In genomic region chr14:40949730-40950614, GRCm38 (mm10) we compare ENCODE assay signal across 7 mouse cellular contexts. TPM values are rescaled to one million over a fixed set of nuclear protein-coding genes. Genes with fewer than 3 reads are reported as not detected.
DNase-seq lines count a peak whose midpoint lies in the region; ATAC-seq and TF ChIP-seq lines count a peak whose summit lies in the region.

No protein-coding gene starts in this region.

- H3K9me3 ChIP-seq in liver, embryonic 12.5 days (replicated peaks): no peaks in the 10 kb centered on the region
- H3K9me3 ChIP-seq in CH12.LX (replicated peaks; ENCODE audit: low read length): no peaks in the 10 kb centered on the region
- H3K9me3 ChIP-seq in embryonic facial prominence, embryonic 10.5 days: no peaks in the 10 kb centered on the region

- H3K4me1 ChIP-seq in liver, embryonic 12.5 days: peaks cover 94% of the 10 kb centered on the region
- peaks cover 37 to 89% of the 10 kb centered on the region in 2 experiments for H3K4me1 ChIP-seq in CH12.LX (ENCODE audit: control insufficient read depth in 1 of 2, insufficient read depth in 2 of 2)
- peaks cover 71% of the 10 kb centered on the region for H3K4me1 ChIP-seq in embryonic facial prominence, embryonic 10.5 days

- DNase-seq in liver: no peak
- DNase-seq in CH12.LX (ENCODE audit: extremely low read depth): peak; percentile 93
- DNase-seq in embryonic facial prominence, embryonic 10.5 days (ENCODE audit: low spot score): no peak
- DNase-seq in adrenal gland, postnatal 10 days: no peak
- no peak for DNase-seq in cerebellum, adult 11-12 months

- peak; percentile 91 for TF ChIP-seq EP300 in CH12.LX (IDR thresholded peaks at IDR 0.05; ENCODE audit: low read length)

- no peak overlapping the region for H3ac ChIP-seq in myocyte (ENCODE audit: control insufficient read depth, insufficient read length)

- TF ChIP-seq POLR2A in CH12.LX (IDR thresholded peaks at IDR 0.05; ENCODE audit: low read depth, low read length): no peak
- TF ChIP-seq POLR2A in myocyte (IDR thresholded peaks at IDR 0.05; ENCODE audit: insufficient read length, low read depth): no peak

- peak in 1 of 2 experiments; percentile 8; a peak in 2 of 4 replicates for TF ChIP-seq CTCF in CH12.LX (conservative IDR thresholded peaks at IDR 0.05 in 1 of 2, IDR thresholded peaks at IDR 0.05 in 1 of 2; ENCODE audit: low read depth in 2 of 2, low read length in 2 of 2)

- no peak overlapping the region for H3K9ac ChIP-seq in liver, embryonic 12.5 days
- peak overlapping the region; percentile 88; the same call in 1 of the 2 replicates for H3K9ac ChIP-seq in CH12.LX (ENCODE audit: insufficient read depth, low read depth)

- TF ChIP-seq RAD21 in CH12.LX (IDR thresholded peaks at IDR 0.05; ENCODE audit: low read depth, low read length): no peak; the same call in 1 of the 2 replicates

- no peaks in the 10 kb centered on the region for H3K27me3 ChIP-seq in liver, embryonic 12.5 days (replicated peaks)
- H3K27me3 ChIP-seq in CH12.LX (replicated peaks) (no peaks in the 10 kb centered on the region), myocyte (ENCODE audit: control insufficient read depth, insufficient read depth, insufficient read length) (no peaks in the 10 kb centered on the region)
- no peaks in the 10 kb centered on the region for H3K27me3 ChIP-seq in embryonic facial prominence, embryonic 10.5 days (replicated peaks; ENCODE audit: low read depth, poor library complexity, severe bottlenecking)

- WGBS in liver, embryonic 12.5 days (ENCODE audit: insufficient replicate concordance): 73% methylated on average over 7 of the region's 7 CpGs
- 81% methylated on average over 7 of the region's 7 CpGs for WGBS in embryonic facial prominence, embryonic 10.5 days

- H3K36me3 ChIP-seq in liver, embryonic 12.5 days: peaks cover 26% of the 10 kb centered on the region
- H3K36me3 ChIP-seq in CH12.LX (replicated peaks in 1 of 2; ENCODE audit: control insufficient read depth in 1 of 2, insufficient read depth in 1 of 2, low read length in 1 of 2) (peaks cover 0 to 16% of the 10 kb centered on the region in 2 experiments), myocyte (ENCODE audit: control insufficient read depth, insufficient read depth) (peaks cover 8% of the 10 kb centered on the region)
- H3K36me3 ChIP-seq in embryonic facial prominence, embryonic 10.5 days (replicated peaks): peaks cover 41% of the 10 kb centered on the region

- dilution Hi-C loops in CH12.LX (cut with MboI; ENCODE audit: extremely low pct_ligation_motif_present, extremely low pct_unique_long_range_greater_than_20kb, low sequenced_read_pairs): no loop called here

- in situ Hi-C loops in CH12.LX (cut with MboI; ENCODE audit: low pct_ligation_motif_present, low pct_unique_long_range_greater_than_20kb, low sequenced_read_pairs): no loop called here

- ATAC-seq in liver, embryonic 12.5 days: no peak

- peaks cover 39% of the 10 kb centered on the region for H3K79me2 ChIP-seq in CH12.LX (replicated peaks; ENCODE audit: control insufficient read depth, extremely low read depth, insufficient read depth, poor library complexity, severe bottlenecking)
- H3K79me2 ChIP-seq in myocyte (ENCODE audit: control insufficient read depth, insufficient read depth): peaks cover 91% of the 10 kb centered on the region

- H3K27ac ChIP-seq in liver, embryonic 12.5 days: peak overlapping the region; percentile 97
- peak overlapping the region; percentile 91 for H3K27ac ChIP-seq in CH12.LX (ENCODE audit: insufficient read depth, low read depth)
- H3K27ac ChIP-seq in embryonic facial prominence, embryonic 10.5 days (replicated peaks): peak overlapping the region; percentile 44; the same call in 1 of the 2 replicates

- no peak overlapping the region for H3K4me3 ChIP-seq in liver, embryonic 12.5 days
- H3K4me3 ChIP-seq in CH12.LX (replicated peaks in 1 of 3; ENCODE audit: low read depth in 2 of 3, low read length in 2 of 3, poor library complexity in 1 of 3) (peak overlapping the region; percentile 6 to 40 (median 40)), myocyte (no peak overlapping the region)
- H3K4me3 ChIP-seq in embryonic facial prominence, embryonic 10.5 days: no peak overlapping the region

- 0 out of 2 replicates have a peak overlapping the region, but pooled peaks have one; percentile 2 for H3K4me2 ChIP-seq in liver, embryonic 12.5 days
- H3K4me2 ChIP-seq in CH12.LX (ENCODE audit: insufficient read depth, low read depth, poor library complexity, severe bottlenecking): peak overlapping the region; percentile 78
- H3K4me2 ChIP-seq in myocyte (ENCODE audit: low read depth): peak overlapping the region; percentile 51

TF ChIP-seq in CH12.LX, 34 proteins besides CTCF, POLR2A, EP300 and RAD21 (continues in another document):
- TF ChIP-seq MYC (IDR thresholded peaks at IDR 0.05; ENCODE audit: low read depth, low read length) (peak; percentile 67; the same call in 1 of the 2 replicates), MEF2A (IDR thresholded peaks at IDR 0.05; ENCODE audit: borderline replicate concordance, low read depth, low read length) (peak; percentile 64; the same call in 1 of the 2 replicates), ZC3H11A (IDR thresholded peaks at IDR 0.05; ENCODE audit: low read depth, low read length) (no peak), TBP (conservative IDR thresholded peaks at IDR 0.05; ENCODE audit: low read depth, low read length) (peak; percentile 82), UBTF (IDR thresholded peaks at IDR 0.05; ENCODE audit: low read depth, low read length) (no peak), POLR2AphosphoS2 (IDR thresholded peaks at IDR 0.05; ENCODE audit: low read depth, low read length) (no peak), CHD2 (IDR thresholded peaks at IDR 0.05; ENCODE audit: low read length) (0 out of 2 replicates have a peak, but pooled peaks have one; percentile 50), USF1 (IDR thresholded peaks at IDR 0.05; ENCODE audit: low read depth, low read length) (no peak; the same call in 1 of the 2 replicates), E2F4 (IDR thresholded peaks at IDR 0.05; ENCODE audit: insufficient replicate concordance, low read depth, low read length) (no peak), USF2 (conservative IDR thresholded peaks at IDR 0.05; ENCODE audit: low read depth, low read length) (peak; percentile 27; the same call in 1 of the 2 replicates), MAX (IDR thresholded peaks at IDR 0.05; ENCODE audit: low read length) (peak; percentile 50; the same call in 1 of the 2 replicates), HCFC1 (IDR thresholded peaks at IDR 0.05; ENCODE audit: low read depth, low read length) (no peak), ELF1 (IDR thresholded peaks at IDR 0.05; ENCODE audit: low read depth, low read length) (0 out of 2 replicates have a peak, but pooled peaks have one; percentile 11), SMC3 (IDR thresholded peaks at IDR 0.05; ENCODE audit: low read depth, low read length) (no peak; the same call in 1 of the 2 replicates), PAX5 (IDR thresholded peaks at IDR 0.05; ENCODE audit: low read length) (no peak), IRF4 (IDR thresholded peaks at IDR 0.05; ENCODE audit: low read depth, low read length) (peak; percentile 88)

TF ChIP-seq in myocyte, 11 proteins besides CTCF, POLR2A, EP300 and RAD21:
- TF ChIP-seq CEBPB (IDR thresholded peaks at IDR 0.05; ENCODE audit: insufficient read depth, poor library complexity, severe bottlenecking) (no peak), MYOD1 (IDR thresholded peaks at IDR 0.05; ENCODE audit: control insufficient read depth in 1 of 3, insufficient read length in 2 of 3, low read depth in 2 of 3) (no peak), MYOG (IDR thresholded peaks at IDR 0.05; ENCODE audit: control insufficient read depth in 1 of 3, insufficient read depth in 1 of 3, insufficient read length in 2 of 3, low read depth in 2 of 3) (no peak), MAX (IDR thresholded peaks at IDR 0.05; ENCODE audit: low read depth) (no peak), USF1 (IDR thresholded peaks at IDR 0.05; ENCODE audit: low read depth) (no peak), TCF3 (IDR thresholded peaks at IDR 0.05; ENCODE audit: insufficient read length, low read depth) (no peak)

RNA-seq across cellular contexts. Expression of gene Tspan14, which starts 16.6 kb away (rescaled TPM):
- 44.5 and 44.6 TPM in 2 replicates for polyA plus RNA-seq in liver, embryonic 12.5 days (2016; fragmentation: Nextera tagmentation; extraction: Ambion mirVana)
- total RNA-seq in CH12.LX (2012; rRNA removed): 14.9 and 16.1 TPM in 2 replicates
- 10.6 and 11.6 TPM in 2 replicates for total RNA-seq in CH12.LX (2014; rRNA removed)
- 17.8 and 19.1 TPM in 2 replicates for polyA plus RNA-seq in CH12.LX (2012; ENCODE audit: insufficient read length, low read depth)
- polyA plus RNA-seq in embryonic facial prominence, embryonic 10.5 days (2016; fragmentation: Nextera tagmentation; extraction: Ambion mirVana): 88.1 and 92.5 TPM in 2 replicates
- 90.6 TPM for polyA plus RNA-seq in myocyte (2012; fragmentation: generic; extraction: Trizol)
- 10 to 100 TPM; 50.0 to 53.8 TPM for total RNA-seq in adrenal gland, postnatal 10 days (2021)

RNA-seq across cellular contexts. Expression of gene Sh2d4b, which starts 56.9 kb away (rescaled TPM):
- 0.16 and 0.20 TPM in 2 replicates for polyA plus RNA-seq in liver, embryonic 12.5 days (2016; fragmentation: Nextera tagmentation; extraction: Ambion mirVana)
- 0.04 TPM in 1 of 2 replicates, not detected in the other for total RNA-seq in CH12.LX (2012; rRNA removed)
- not detected in 2 replicates for total RNA-seq in CH12.LX (2014; rRNA removed)
- polyA plus RNA-seq in CH12.LX (2012; ENCODE audit: insufficient read length, low read depth): 0.12 and 0.17 TPM in 2 replicates
- 0.40 and 0.57 TPM in 2 replicates for polyA plus RNA-seq in embryonic facial prominence, embryonic 10.5 days (2016; fragmentation: Nextera tagmentation; extraction: Ambion mirVana)
- 0.23 TPM for polyA plus RNA-seq in myocyte (2012; fragmentation: generic; extraction: Trizol)
- 1 to 10 TPM; 1.5 to 1.7 TPM for total RNA-seq in adrenal gland, postnatal 10 days (2021)

Comparison
In these comparisons a context has a peak if more than half of its experiments do, and no peak if none do; other contexts are left out.
1. H3K27ac ChIP-seq: peak in every context shown above with its lines; median percentile 97 in liver, embryonic 12.5 days; 91 in CH12.LX; 44 in embryonic facial prominence, embryonic 10.5 days.
2. H3K4me2 ChIP-seq: peak in every context shown above with its lines; median percentile 78 in CH12.LX; 51 in myocyte; 2 in liver, embryonic 12.5 days.
3. H3K4me3 ChIP-seq: peak in CH12.LX (3 of 3); none in liver, embryonic 12.5 days (single experiment), embryonic facial prominence, embryonic 10.5 days (single experiment) and myocyte (single experiment).